Mouse (Mus musculus) hindbrain, embryonic 15.5 days (tissue): ENCODE results near the gene Nalcn. TPM values are rescaled to one million over a fixed set of nuclear protein-coding genes. Genes with fewer than 3 reads are reported as not detected.

ENCODE experiments used
- ATAC-seq: fragments of 200-750 bp; cut with Nextera tagmentation; 2 replicates; pipeline ENCODE4 v1.8.0; 2017; ENCODE audit warnings: low read depth, moderate number of reproducible peaks, moderate TSS enrichment; ENCODE audit not compliant: low FRiP score
- H3K27ac ChIP-seq: fragments of 300-500 bp; sonication (generic); replicated peaks from 2 replicates; pipeline ENCODE4 v1.5.1; 2015; ENCODE audit warnings: mild to moderate bottlenecking, inconsistent platforms
- H3K27me3 ChIP-seq: fragments of 300-500 bp; sonication (generic); 2 replicates; pipeline ENCODE4 v1.6.1; 2015; ENCODE audit warnings: control low read depth, inconsistent platforms
- H3K36me3 ChIP-seq: fragments of 300-500 bp; sonication (generic); 2 replicates; pipeline ENCODE4 v1.6.1; 2015; ENCODE audit warnings: control low read depth, inconsistent platforms
- H3K4me1 ChIP-seq: fragments of 300-500 bp; sonication (generic); replicated peaks from 2 replicates; pipeline ENCODE4 v1.6.1; 2015; ENCODE audit warnings: control low read depth, inconsistent platforms
- H3K4me2 ChIP-seq: fragments of 300-500 bp; sonication (generic); 2 replicates; pipeline ENCODE4 v1.6.1; 2015; ENCODE audit warnings: moderate library complexity, mild to moderate bottlenecking, inconsistent platforms
- H3K4me3 ChIP-seq: fragments of 300-500 bp; sonication (generic); 2 replicates; pipeline ENCODE4 v1.5.1; 2015; ENCODE audit warnings: mild to moderate bottlenecking, inconsistent platforms
- H3K9ac ChIP-seq: fragments of 300-500 bp; sonication (generic); 2 replicates; pipeline ENCODE4 v1.6.1; 2015; ENCODE audit warnings: inconsistent platforms
- H3K9me3 ChIP-seq: fragments of 300-500 bp; sonication (generic); 2 replicates; pipeline ENCODE4 v1.6.1; 2016; ENCODE audit warnings: control low read depth, inconsistent platforms
- WGBS: fragments of 180-500 bp; shearing (Covaris S2); methylation state at CpG from one replicate; pipeline ENCODE4 v1.1.7; 2015; 5-methylcytosine and 5-hydroxymethylcytosine counted together
- polyA plus RNA-seq: library from polyadenylated mRNA; unstranded; fragments of >200 nt; fragmentation: Nextera tagmentation; extraction: Ambion mirVana; gene quantifications from 2 replicates; pipeline ENCODE4 v1.2.1, GENCODE M21; 2015

Nalcn gene
- polyA plus RNA-seq, 1 experiment from 2014 or later, result 13.2 TPM

DNA sequence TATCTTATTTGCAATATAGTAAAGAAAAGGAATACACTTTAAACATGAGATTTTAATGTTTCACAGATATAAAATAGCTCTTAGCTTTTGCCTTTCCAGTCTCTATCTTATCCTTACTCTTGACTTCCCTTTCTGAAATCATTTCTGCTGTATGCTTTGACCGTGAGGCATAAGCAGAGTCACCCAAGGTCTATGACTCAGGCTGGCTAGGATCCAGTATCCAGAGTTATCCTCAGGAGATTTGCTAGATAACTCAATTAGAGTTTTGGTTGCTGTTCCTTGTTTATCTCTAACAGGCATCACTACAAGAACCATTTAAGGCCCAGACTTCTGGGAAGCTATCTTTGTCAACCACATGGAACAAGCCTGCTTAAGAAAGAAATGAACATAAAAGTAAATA is 164.9 kb downstream of the Nalcn start:
- ATAC-seq, result no peak
- no peak overlapping the region for H3K4me3 ChIP-seq

DNA sequence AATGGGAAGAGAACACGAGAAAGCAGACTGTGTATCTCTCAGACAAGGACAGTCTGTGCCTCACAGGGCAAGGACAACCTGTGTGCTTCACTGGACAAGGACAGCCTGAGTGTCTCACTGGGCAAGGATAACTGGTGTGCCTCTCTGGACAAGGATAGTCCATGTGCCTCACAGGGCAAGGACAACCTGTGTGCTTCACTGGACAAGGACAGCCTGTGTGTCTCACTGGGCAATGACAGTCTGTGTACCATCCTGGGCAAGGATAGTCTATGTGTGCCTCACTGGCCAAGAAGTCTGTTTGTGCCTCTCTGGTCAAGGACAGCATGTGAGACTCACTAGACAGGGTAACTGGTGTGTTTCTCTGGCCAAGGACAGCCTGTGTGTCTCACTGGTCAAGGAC is 180.9 kb downstream of the Nalcn start:
- no peak overlapping the region for H3K27ac ChIP-seq
- no peaks in the 10 kb centered on the region for H3K4me1 ChIP-seq
- no peaks in the 10 kb centered on the region for H3K9me3 ChIP-seq
- H3K4me3 ChIP-seq, result no peak overlapping the region
- H3K36me3 ChIP-seq, result no peaks in the 10 kb centered on the region
- no peak overlapping the region for H3K9ac ChIP-seq
- WGBS, result 71% methylated on average over 1 of the region's 1 CpGs
- no peak; the same call in 1 of the 2 replicates for ATAC-seq
- H3K27me3 ChIP-seq, result no peaks in the 10 kb centered on the region
- H3K4me2 ChIP-seq, result no peak overlapping the region

More for the DNA sequence above, 164.9 kb downstream of the Nalcn start:
- Histone ChIP-seq H3K36me3 (peaks cover 7% of the 10 kb centered on the region), H3K27ac (no peak overlapping the region), H3K27me3 (no peaks in the 10 kb centered on the region), H3K4me2 (no peak overlapping the region), H3K4me1 (no peaks in the 10 kb centered on the region), H3K9ac (no peak overlapping the region), H3K9me3 (no peaks in the 10 kb centered on the region)
- 73% methylated on average over 1 of the region's 1 CpGs for WGBS

DNA sequence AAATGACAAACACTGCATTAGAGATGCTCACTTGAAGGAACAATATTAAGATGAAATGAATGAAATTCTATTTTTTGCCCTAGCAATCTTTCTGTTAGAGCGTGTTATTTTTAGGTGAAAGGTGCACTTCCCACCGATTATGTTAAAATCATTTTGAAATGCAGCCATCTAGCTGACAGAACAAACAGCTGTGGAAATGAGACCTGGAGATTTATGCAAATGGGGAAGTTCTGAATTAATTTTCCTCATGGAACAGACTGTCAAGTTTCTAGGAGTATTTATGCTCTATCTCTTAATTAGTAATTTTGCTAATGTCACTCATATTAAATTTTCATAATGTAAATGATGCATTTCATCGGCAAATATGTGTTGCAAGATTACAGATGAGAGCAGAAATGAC is 191.4 kb downstream of the Nalcn start:
- Histone ChIP-seq H3K4me1 (no peaks in the 10 kb centered on the region), H3K9ac (no peak overlapping the region), H3K4me3 (no peak overlapping the region), H3K27ac (no peak overlapping the region), H3K9me3 (no peaks in the 10 kb centered on the region), H3K36me3 (no peaks in the 10 kb centered on the region), H3K4me2 (no peak overlapping the region), H3K27me3 (no peaks in the 10 kb centered on the region)
- ATAC-seq, result no peak
- WGBS, result 58% methylated on average over 3 of the region's 3 CpGs

DNA sequence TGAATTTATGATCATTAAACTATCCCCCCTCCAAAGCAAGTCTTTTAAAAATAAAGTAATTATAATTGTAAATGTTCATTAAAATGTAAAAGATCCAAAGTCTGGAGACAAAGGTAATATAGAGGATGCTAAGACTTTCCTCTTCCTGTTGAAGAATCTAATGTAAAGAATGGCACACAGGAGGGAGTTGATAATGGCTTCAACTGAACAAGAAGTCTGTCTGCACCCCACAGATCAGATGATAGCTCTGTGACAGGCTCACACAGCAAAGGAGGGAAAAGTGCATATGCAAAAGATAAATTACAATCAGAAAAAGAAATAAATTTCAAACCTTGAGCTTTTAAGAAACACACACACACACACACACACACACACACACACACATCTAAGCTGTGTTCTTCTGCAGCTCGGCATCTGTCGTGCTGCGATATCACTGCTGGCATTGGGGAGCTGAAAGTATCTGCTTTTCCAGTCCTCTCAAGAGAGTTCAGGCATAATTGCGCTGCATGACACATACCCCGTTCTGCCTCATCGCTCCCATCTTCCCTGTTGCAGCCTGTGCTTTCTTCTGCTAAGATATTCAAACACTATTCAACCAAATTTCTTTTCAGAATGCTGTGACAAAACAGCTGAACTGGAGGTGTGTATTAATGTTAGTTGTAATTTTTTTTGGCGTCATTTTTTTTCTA is 250.6 kb downstream of the Nalcn start:
- Histone ChIP-seq H3K4me2 (0 out of 2 replicates have a peak overlapping the region, but pooled peaks have one; percentile 5), H3K4me3 (no peak overlapping the region), H3K4me1 (0 out of 2 replicates have a peak, but pooled peaks cover 4% of the 10 kb centered on the region), H3K27ac (peak overlapping the region; percentile 27; the same call in 1 of the 2 replicates), H3K27me3 (no peaks in the 10 kb centered on the region), H3K9ac (no peak overlapping the region), H3K9me3 (no peaks in the 10 kb centered on the region), H3K36me3 (no peaks in the 10 kb centered on the region)
- WGBS, result 45% methylated on average over 7 of the region's 7 CpGs
- peak; percentile 79; the same call in 1 of the 2 replicates for ATAC-seq

DNA sequence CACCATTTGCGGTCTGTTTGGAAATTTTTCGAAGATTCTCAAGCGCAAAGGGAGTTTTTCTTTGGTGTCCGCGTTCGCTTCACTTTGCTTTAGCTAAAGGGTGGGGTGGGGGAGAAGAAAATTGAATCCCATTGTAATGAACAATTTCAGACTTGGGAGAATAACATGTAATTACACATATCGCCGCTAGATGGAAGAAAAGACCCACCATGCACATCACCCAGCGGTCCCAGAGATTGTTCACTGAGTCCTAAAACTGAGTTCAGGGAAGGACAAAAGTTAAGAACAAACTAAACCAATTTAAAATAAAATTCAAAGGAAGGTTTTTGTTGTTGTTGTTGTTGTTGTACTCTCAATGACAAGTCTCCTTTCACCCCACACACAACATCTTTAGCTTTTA is 255.4 kb downstream of the Nalcn start:
- no peak overlapping the region for H3K4me3 ChIP-seq
- H3K9ac ChIP-seq, result no peak overlapping the region
- H3K4me1 ChIP-seq, result 0 out of 2 replicates have a peak, but pooled peaks cover 4% of the 10 kb centered on the region
- no peaks in the 10 kb centered on the region for H3K27me3 ChIP-seq
- ATAC-seq, result peak; percentile 85
- 14% methylated on average over 9 of the region's 9 CpGs for WGBS
- H3K4me2 ChIP-seq, result no peak overlapping the region
- H3K36me3 ChIP-seq, result 0 out of 2 replicates have a peak, but pooled peaks cover 3% of the 10 kb centered on the region
- no peaks in the 10 kb centered on the region for H3K9me3 ChIP-seq
- no peak overlapping the region for H3K27ac ChIP-seq

DNA sequence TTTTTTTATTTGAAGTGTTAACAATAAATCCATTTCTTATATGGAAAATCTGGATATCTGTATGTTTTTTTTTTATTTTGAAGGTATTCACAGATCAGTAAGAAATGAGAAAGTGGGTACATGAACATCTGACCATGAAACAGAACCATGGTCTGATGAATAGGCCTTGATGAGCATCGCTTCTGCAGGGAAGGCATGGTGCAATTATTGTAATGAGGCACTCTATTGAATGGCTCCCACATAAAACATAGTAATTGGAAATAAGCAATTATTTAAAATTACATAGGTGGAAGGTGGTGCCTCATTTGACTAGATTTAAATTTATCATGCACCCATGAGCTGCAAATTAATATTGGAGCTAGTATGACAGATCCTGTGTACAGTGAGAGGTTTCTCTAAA is 267.3 kb downstream of the Nalcn start:
- no peak for ATAC-seq

DNA sequence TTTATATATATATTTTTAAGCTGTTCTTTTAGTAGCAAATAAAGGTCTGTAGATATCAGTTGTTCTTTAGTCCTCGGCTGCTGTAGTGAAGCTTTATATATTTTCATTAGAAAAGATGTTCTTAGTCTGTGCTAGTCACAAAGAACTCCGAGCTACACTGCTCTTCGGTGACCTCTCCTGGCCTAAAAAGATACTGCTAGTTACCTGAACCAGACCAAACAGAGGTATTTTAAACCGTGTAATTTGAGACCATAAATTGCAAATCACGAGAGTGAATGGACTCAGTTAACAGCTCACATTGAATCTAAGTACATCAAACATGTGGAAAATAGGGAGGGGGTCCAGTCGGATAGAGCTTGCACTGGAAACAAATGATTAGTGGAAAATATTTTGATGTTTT is 274.0 kb downstream of the Nalcn start:
- no peak overlapping the region for H3K27ac ChIP-seq
- no peaks in the 10 kb centered on the region; the same call in 1 of the 2 replicates for H3K9me3 ChIP-seq
- H3K4me2 ChIP-seq, result no peak overlapping the region
- H3K4me1 ChIP-seq, result 0 out of 2 replicates have a peak, but pooled peaks cover 4% of the 10 kb centered on the region
- WGBS, result 16% methylated on average over 6 of the region's 6 CpGs
- H3K4me3 ChIP-seq, result no peak overlapping the region
- no peaks in the 10 kb centered on the region for H3K27me3 ChIP-seq
- H3K36me3 ChIP-seq, result peaks cover 2% of the 10 kb centered on the region; the same call in 1 of the 2 replicates
- no peak overlapping the region for H3K9ac ChIP-seq
- peak; percentile 34; the same call in 1 of the 2 replicates for ATAC-seq

More for the DNA sequence above, 267.3 kb downstream of the Nalcn start:
- no peaks in the 10 kb centered on the region for H3K36me3 ChIP-seq
- no peaks in the 10 kb centered on the region for H3K27me3 ChIP-seq
- H3K9me3 ChIP-seq, result no peaks in the 10 kb centered on the region
- H3K4me2 ChIP-seq, result no peak overlapping the region
- WGBS, result 73% methylated on average over 1 of the region's 1 CpGs
- H3K27ac ChIP-seq, result no peak overlapping the region
- no peak overlapping the region for H3K4me3 ChIP-seq
- H3K9ac ChIP-seq, result no peak overlapping the region
- no peaks in the 10 kb centered on the region for H3K4me1 ChIP-seq

DNA sequence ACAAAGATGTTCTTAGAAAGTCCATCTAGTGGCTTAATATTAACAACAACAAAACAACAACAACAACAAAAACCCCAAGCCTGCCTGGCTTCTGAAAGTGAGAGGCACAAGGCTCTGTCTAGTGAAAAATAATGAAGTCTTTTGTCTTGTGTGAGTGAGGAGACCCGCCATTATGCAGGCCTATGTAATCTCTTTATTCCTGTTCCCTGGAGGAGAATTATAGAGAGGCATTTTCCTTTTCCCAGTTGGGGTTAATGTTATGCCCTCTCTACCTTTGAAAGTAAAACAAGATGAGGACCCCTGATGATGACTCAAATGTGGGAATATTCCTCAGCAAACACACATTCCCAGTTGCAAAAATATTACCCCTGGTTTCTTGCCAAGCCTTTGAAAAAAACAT is 295.1 kb downstream of the Nalcn start:
- ATAC-seq, result no peak
- no peak overlapping the region for H3K4me2 ChIP-seq
- no peaks in the 10 kb centered on the region for H3K4me1 ChIP-seq
- no peaks in the 10 kb centered on the region for H3K36me3 ChIP-seq
- H3K9me3 ChIP-seq, result no peaks in the 10 kb centered on the region
- no peak overlapping the region for H3K9ac ChIP-seq
- H3K27me3 ChIP-seq, result no peaks in the 10 kb centered on the region
- no peak overlapping the region for H3K27ac ChIP-seq
- WGBS, result 23% methylated on average over 1 of the region's 1 CpGs
- no peak overlapping the region for H3K4me3 ChIP-seq

DNA sequence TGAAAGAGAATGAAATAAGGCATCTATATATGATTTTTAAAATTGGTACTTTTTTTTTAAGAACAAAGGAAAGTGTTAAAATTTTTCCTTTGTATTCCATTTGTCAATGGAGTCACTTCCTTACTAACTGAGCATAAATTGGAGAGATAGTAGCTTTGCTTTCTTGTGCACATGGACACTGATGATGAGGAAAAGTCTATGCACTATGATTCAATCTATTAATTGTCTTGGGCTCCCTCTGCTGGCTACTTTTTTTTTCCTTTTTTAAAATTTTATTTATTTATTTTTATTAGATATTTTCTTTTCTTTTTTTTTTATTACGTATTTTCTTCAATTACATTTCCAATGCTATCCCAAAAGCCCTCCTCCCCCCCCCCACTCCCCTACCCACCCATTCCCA is 312.6 kb downstream of the Nalcn start:
- 68% methylated on average over 1 of the region's 1 CpGs for WGBS
- no peak overlapping the region for H3K9ac ChIP-seq
- H3K4me1 ChIP-seq, result no peaks in the 10 kb centered on the region
- H3K27ac ChIP-seq, result no peak overlapping the region
- H3K9me3 ChIP-seq, result no peaks in the 10 kb centered on the region
- H3K36me3 ChIP-seq, result no peaks in the 10 kb centered on the region
- no peak overlapping the region for H3K4me2 ChIP-seq
- ATAC-seq, result no peak
- H3K4me3 ChIP-seq, result no peak overlapping the region
- no peaks in the 10 kb centered on the region for H3K27me3 ChIP-seq

DNA sequence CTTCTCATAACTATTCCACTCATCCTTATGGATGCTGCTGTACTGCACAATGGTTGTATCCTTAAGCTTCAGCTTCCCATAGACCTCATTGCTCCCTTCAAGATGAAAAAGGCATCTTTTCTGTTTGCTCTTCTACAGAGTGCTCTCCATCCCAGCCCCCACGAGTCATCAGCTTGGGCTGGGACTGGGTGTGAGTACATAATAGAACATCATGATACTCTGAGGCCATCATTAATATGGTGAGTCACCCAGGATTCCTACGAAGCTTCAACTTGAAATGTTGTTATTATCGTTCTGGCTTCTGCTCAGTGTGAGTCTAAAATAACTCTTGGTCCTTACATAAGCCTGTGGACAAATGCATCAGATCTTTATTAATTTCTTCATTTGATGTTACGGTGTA is 314.6 kb downstream of the Nalcn start:
- H3K36me3 ChIP-seq, result no peaks in the 10 kb centered on the region
- ATAC-seq, result no peak
- H3K27ac ChIP-seq, result no peak overlapping the region
- H3K9me3 ChIP-seq, result no peaks in the 10 kb centered on the region
- H3K4me3 ChIP-seq, result no peak overlapping the region
- WGBS, result 89% methylated on average over 4 of the region's 4 CpGs
- no peak overlapping the region for H3K4me2 ChIP-seq
- H3K9ac ChIP-seq, result no peak overlapping the region
- no peaks in the 10 kb centered on the region for H3K4me1 ChIP-seq
- no peaks in the 10 kb centered on the region for H3K27me3 ChIP-seq

DNA sequence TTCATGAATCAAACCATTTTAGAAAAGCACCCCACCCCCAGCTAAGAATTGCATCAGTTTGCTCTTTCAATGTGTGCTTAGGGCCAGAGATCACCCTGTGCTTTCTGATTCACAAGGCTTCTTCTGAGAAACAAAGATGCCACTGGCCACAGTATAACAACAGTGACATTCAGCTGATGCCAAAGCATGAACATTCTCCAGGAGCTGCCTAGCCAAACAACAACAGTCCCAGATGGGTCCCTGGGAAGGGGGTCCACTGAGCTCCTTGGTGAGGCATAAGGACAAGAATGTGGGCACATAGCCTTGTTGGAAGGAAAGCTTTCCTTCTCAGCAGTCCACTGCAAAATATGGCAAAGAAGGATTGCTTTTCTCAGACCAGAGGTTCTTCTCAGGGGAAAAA is 330.9 kb downstream of the Nalcn start:
- no peak overlapping the region for H3K4me2 ChIP-seq
- no peak overlapping the region for H3K4me3 ChIP-seq
- no peak overlapping the region for H3K27ac ChIP-seq
- no peaks in the 10 kb centered on the region for H3K4me1 ChIP-seq
- no peak overlapping the region for H3K9ac ChIP-seq
- H3K36me3 ChIP-seq, result no peaks in the 10 kb centered on the region
- H3K27me3 ChIP-seq, result no peaks in the 10 kb centered on the region
- peak; percentile 54; the same call in 1 of the 2 replicates for ATAC-seq
- no peaks in the 10 kb centered on the region for H3K9me3 ChIP-seq

DNA sequence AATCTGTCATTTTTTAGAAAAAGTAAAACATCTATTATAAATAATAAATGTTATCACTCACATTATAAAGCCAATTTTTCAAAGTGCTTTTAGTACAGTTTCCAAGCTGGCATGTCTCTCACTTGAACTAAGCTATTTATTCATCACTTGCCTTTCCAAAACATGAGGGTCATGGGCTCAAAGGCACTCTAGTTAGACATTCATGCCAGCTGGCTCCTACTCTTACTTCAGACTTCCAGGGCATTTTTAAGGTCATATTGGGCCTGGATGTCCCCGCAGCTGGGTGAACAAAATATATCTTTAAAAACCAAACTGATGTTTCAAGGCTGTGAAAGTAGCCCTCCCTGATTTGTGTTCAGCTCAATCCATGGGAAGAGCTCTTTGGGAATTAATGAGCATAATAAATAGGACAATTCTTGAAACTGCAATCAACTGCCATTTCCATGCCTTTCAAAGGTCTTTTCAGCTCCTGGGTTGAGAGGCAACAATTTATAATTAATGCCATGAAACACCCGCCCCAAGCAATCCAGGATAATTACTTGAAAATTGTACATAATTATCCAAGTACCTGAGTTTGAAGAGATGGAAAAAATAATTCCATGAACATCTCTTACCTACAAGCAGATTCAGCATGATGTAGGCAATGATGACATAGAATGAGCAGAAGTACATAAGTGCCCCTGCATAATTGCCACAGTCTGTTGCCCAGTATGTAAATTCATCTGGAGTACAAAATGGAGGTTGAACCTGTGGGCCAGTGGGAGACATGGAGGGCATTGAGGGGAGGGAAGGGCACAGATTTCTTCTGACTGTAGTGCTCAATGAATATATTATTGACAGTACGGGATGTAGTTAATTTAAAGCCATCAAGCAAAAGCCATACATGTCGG is 335.6 kb downstream of the Nalcn start:
- H3K27ac ChIP-seq, result no peak overlapping the region
- no peak overlapping the region for H3K4me2 ChIP-seq
- H3K4me1 ChIP-seq, result no peaks in the 10 kb centered on the region
- H3K9me3 ChIP-seq, result no peaks in the 10 kb centered on the region
- H3K36me3 ChIP-seq, result no peaks in the 10 kb centered on the region
- H3K4me3 ChIP-seq, result no peak overlapping the region
- 73% methylated on average over 4 of the region's 4 CpGs for WGBS
- H3K27me3 ChIP-seq, result no peaks in the 10 kb centered on the region
- no peak for ATAC-seq
- H3K9ac ChIP-seq, result no peak overlapping the region
